Comparison of ENCODE assay signal across 8 mouse cellular contexts in genomic region chr17:83078601-83079360, GRCm38 (mm10).
DNase-seq lines count a peak whose midpoint lies in the region; ATAC-seq lines count a peak whose summit lies in the region.

No protein-coding gene starts in this region.

- H3K4me1 ChIP-seq in liver, embryonic 11.5 days (replicated peaks; ENCODE audit: control insufficient read depth, insufficient read depth, low read length): peaks cover 7% of the 10 kb centered on the region; the same call in 1 of the 2 replicates

- H3K27ac ChIP-seq in liver, embryonic 11.5 days (ENCODE audit: low read depth, low read length): no peak overlapping the region

- no peak overlapping the region for H3K9ac ChIP-seq in liver, embryonic 11.5 days (ENCODE audit: low read depth, low read length)

- intact Hi-C loops in left cerebral cortex, postnatal 4 days (cut with DNase I): no loop called here

- H3K9me3 ChIP-seq in liver, embryonic 11.5 days (ENCODE audit: control insufficient read depth, low read length): no peaks in the 10 kb centered on the region

- peak overlapping the region; percentile 18 for H3K4me2 ChIP-seq in liver, embryonic 11.5 days

- WGBS in liver, embryonic 11.5 days: 30% methylated on average over 19 of the region's 19 CpGs

- H3K4me3 ChIP-seq in liver, embryonic 11.5 days (ENCODE audit: low read depth, low read length): no peak overlapping the region

- H3K27me3 ChIP-seq in liver, embryonic 11.5 days (replicated peaks; ENCODE audit: control insufficient read depth, insufficient read depth, low read length): no peaks in the 10 kb centered on the region

- no peaks in the 10 kb centered on the region for H3K36me3 ChIP-seq in liver, embryonic 11.5 days (ENCODE audit: control insufficient read depth, insufficient read depth, low read length)

- ATAC-seq in liver, embryonic 11.5 days (replicated peaks; ENCODE audit: low FRiP score): 0 out of 2 replicates have a peak, but pooled peaks have one; percentile 23

- no peak for DNase-seq in liver, embryonic 11.5 days (ENCODE audit: low spot score)
- no peak for DNase-seq in liver
- DNase-seq in embryo, embryonic 10.5 days (ENCODE audit: low spot score): peak; percentile 76
- DNase-seq in kidney, postnatal 10 days: peak; percentile 40
- DNase-seq in retina, embryonic 14.5 days (ENCODE audit: low spot score): peak; percentile 31
- no peak for DNase-seq in left cerebral cortex, postnatal 4 days
- no peak for DNase-seq in thymus, adult 18-20 months
- DNase-seq in urinary bladder, postnatal 25 days (ENCODE audit: low spot score): no peak

Comparison
In these comparisons a context has a peak if more than half of its experiments do, and no peak if none do; other contexts are left out.
1. DNase-seq: peak in embryo, embryonic 10.5 days (single experiment), kidney, postnatal 10 days (single experiment) and retina, embryonic 14.5 days (single experiment); none in liver, embryonic 11.5 days (single experiment), liver (single experiment), left cerebral cortex, postnatal 4 days (single experiment), thymus, adult 18-20 months (0 of 2) and urinary bladder, postnatal 25 days (single experiment).